Mouse (Mus musculus): ENCODE results near the gene Adss.

Adss gene

GRCm38 (mm10) chr1:177727883-177728525 is 68.3 kb downstream of the Adss start:
- DNase-seq (ENCODE audit: low read depth, low spot score), result no peak

- no peak for DNase-seq (ENCODE audit: low read depth, low spot score)
These were observed 69.4 kb downstream of the Adss start for GRCm38 (mm10) chr1:177726870-177727269.

GRCm38 (mm10) chr1:177723786-177724185 is 72.5 kb downstream of the Adss start:
- peak; percentile 81 for DNase-seq (ENCODE audit: low read depth, low spot score)

- DNase-seq (ENCODE audit: low read depth, low spot score), result no peak
These were observed 77.3 kb downstream of the Adss start for GRCm38 (mm10) chr1:177719029-177719427.

- no peak for DNase-seq (ENCODE audit: low read depth, low spot score)
These were observed 77.8 kb downstream of the Adss start for GRCm38 (mm10) chr1:177718340-177719028.

- no peak for DNase-seq (ENCODE audit: low read depth, low spot score)
These were observed 79.1 kb downstream of the Adss start for GRCm38 (mm10) chr1:177717057-177717835.

GRCm38 (mm10) chr1:177716448-177716847 is 79.9 kb downstream of the Adss start:
- no peak for DNase-seq (ENCODE audit: low read depth, low spot score)

- no peak for DNase-seq (ENCODE audit: low read depth, low spot score)
These were observed 81.8 kb downstream of the Adss start for GRCm38 (mm10) chr1:177714397-177715012.

GRCm38 (mm10) chr1:177713635-177714396 is 82.5 kb downstream of the Adss start:
- DNase-seq (ENCODE audit: low read depth, low spot score), result no peak

All from skeletal muscle tissue, adult 2 months (tissue).